Mouse (Mus musculus) natural killer cell, adult 2 months (primary cell): Measurements from ENCODE around the gene Pabpn1.
A peak's percentile ranks its signal among the peaks of the same experiment; 100 is the strongest.

ENCODE experiments used
- DNase-seq, 2 experiments: peaks; one replicate each; pipeline ENCODE4 v3.0.0; 2022; ENCODE audit warnings: low spot score in 2 of 2

Gene Pabpn1

GRCm38 (mm10) chr14:54893651-54894181 lies 1.4 kb downstream of the Pabpn1 start:
- DNase-seq, result peak; percentile 99

GRCm38 (mm10) chr14:54894296-54895151 lies 2.2 kb downstream of the Pabpn1 start:
- peak; percentile 49 to 51 for DNase-seq

- no peak for DNase-seq
Observed at GRCm38 (mm10) chr14:54897445-54897844, 5.1 kb downstream of the Pabpn1 start.

DNA sequence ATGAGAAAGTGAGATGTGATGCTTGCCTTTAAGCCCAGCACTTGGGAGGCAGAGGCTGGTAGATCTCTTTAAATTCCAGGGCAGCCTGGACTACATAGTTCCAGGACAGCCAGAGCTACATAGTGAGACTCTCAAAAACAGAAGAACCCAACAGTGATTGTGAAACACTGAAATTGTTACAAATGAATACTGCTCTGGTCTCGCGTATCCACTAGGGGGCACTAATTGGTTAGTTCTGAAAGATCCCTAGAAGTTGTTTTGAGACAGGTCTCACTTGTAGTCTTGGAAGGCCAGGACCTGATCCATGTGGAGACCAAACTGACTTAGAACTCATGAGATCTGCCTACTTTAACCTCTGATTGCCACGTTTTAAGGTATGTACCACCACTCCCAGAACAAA lies 8.1 kb downstream of the Pabpn1 start:
- peak; percentile 52 to 60 for DNase-seq

DNA sequence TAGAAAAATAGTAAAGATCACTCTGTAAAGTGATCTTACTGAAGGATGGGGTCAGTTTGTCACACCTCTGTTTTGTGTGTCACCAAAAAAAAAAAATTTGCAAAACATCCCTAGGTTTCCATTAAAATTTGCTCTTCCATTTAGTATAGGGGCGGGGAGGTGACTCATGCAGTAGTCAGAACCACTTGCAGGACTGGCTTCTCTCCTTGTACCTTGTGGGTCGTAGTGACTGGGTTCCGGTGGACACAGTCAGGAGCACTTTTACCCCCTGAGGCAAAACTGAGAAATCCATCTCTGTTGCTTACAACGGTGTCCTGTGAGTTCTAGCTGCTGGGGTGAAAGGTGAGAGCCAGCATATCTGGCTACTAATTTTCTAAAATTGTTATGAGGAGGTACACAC lies 11.3 kb downstream of the Pabpn1 start:
- no peak for DNase-seq

GRCm38 (mm10) chr14:54908682-54909081 lies 16.4 kb downstream of the Pabpn1 start:
- no peak for DNase-seq

DNA sequence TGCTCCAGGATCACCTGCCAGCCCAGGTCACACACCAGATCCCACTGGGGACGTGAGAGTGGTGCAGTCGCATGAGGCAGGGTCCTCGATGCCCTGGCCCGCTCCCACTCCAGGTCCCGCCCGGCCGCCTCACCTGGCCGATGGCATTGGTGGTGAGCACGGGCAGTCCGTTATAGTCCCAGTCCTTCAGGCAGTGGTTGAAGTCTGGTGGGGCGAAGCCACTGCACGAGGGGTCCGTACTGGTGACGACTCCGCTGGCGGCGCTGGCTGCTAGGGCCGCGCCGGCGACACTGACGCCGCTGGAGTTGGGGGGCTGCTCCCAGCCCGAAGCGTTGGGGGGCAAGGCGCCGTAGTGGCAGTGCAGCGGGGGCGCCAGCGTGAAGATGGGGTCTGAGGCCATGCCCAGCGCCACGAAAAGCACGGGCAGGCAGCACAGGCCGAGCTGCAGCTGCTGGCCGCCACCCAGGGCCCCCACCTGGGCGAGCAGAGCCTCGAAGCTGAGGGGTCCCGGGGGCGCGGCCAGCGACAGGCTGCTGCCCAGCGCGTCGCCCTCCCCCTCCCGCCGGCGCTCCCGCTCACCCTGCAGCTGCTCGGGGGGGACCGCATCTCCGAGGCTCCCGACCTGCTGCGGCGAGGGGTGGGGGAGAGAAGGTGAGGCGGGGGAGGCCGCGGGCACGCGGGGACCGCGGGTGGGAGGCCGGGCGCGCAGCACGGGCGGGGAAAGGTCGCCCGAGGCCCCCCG lies 20.0 kb downstream of the Pabpn1 start:
- no peak for DNase-seq

DNA sequence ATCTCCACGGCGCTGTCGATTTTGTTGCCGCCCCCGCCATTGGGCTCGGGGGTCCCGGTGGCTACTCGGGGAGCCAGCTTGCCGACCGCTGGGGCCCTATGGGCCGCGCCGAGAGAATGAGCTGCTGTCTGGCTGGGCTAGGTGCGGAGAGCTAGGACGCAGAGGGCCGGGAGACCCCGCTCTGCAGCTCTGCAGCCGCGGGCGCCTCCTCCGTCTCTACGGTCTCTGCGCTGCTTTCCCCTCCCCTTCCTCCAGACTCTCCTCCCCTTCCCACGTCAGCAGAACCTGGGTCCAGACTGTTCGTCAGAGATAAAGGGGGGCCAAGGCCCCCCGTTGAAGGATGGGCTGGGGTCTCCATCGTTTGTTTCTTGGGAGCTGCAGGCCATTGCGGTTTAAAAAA lies 20.6 kb downstream of the Pabpn1 start, which contains the start of gene Slc22a17:
Gene Slc22a17 (minus strand): TSS at position 247 of the 400 bp plus-strand sequence.
- DNase-seq, result peak in 1 of 2 experiments; percentile 14

DNA sequence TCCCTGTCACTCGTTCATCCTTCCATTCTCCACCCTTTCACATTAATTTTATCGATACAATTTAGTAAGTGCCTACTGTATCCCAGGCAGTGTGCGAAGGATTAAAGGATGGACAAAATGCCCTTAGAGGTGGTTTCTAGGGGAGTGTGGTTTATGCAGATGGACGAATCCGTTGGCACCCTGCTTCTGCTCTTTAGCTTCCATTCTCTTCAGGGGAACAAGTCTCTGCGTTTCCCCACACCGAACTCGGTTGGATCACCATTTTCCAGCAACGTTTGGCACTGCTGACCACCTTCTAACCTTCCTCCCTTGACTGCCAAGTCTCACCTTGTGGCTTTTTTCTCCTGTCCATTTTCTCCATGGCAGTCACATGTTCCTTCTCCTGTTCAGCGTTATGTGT lies 21.0 kb downstream of the Pabpn1 start:
- no peak for DNase-seq

DNA sequence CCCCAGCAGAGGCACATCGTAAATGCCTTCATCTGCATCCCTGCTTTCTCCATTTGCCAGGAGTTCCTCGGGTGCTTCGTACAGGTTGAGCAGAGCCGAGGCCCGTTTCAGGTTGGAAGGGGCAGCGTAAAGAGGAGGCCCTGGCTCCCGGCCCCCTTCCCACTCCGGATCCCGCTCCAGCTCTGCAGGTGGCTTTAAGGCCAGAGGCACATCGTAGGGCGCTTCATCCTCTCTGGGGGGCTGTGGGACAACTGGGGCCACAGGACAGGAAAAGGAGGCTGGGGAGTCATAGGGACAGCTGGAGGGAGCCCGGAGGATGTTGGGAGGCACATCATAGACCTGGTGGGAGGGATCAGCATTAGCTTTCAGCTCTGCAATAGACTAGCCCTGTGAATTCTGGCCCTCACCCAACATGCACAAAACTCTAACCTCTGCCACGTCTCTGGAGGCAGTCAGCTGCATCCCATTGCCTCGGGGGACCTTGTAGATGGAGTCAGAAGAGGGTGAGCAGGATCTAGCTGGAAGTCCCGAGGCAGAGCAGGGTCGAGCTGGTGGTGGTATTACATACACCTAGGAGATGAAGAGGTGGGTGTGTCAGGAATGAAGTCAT lies 27.9 kb downstream of the Pabpn1 start:
- no peak for DNase-seq

- no peak for DNase-seq
Observed at GRCm38 (mm10) chr14:54924641-54925348, 32.5 kb downstream of the Pabpn1 start.

- no peak for DNase-seq
Observed at GRCm38 (mm10) chr14:54925349-54926342, 33.3 kb downstream of the Pabpn1 start, which contains the start of gene Efs. Gene Efs, minus strand, starts transcription at chr14:54926126.

- no peak for DNase-seq
Observed at GRCm38 (mm10) chr14:54926401-54927158, 34.3 kb downstream of the Pabpn1 start.

DNA sequence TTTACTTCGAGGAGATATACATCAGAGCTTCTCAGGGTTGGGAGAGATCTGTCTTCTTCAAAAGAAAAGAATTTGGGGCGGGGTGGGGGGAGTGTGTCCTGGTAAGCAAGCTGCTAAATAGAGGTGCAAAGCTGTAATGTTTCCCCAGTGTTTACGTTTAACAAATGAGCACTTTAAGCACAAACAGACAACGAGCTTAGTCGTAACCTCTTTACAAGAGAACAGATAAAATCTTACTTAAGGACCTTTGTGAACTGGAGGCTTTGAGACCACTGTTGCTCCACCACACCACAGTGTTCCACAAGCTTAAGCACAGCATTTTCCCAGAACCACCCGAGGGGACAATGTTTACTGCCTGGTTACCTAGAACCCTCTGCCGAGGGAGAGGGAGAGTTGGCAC lies 35.0 kb downstream of the Pabpn1 start:
- DNase-seq, result no peak

DNA sequence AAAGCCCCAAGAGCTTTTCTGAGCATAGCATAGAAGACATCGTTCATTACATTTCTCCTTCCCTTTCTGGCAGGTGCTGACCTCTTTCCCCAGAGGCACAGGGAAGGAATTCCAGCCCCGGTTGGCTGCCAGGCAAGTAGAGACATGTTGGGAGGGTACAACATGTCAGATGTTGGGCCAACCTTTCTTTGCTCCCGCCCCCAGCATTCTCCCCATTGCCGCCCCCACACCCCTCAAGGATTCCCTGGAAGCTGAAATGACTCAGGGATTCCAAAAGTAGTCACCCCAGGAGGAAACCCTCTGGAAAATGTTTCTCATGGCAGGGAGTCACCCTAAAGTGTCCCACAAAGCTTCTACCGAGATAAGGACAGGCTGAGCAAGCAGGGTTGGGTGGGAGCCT lies 37.5 kb downstream of the Pabpn1 start:
- no peak for DNase-seq

GRCm38 (mm10) chr14:54930431-54930830 lies 38.1 kb downstream of the Pabpn1 start:
- no peak for DNase-seq

GRCm38 (mm10) chr14:54932645-54933150 lies 40.4 kb downstream of the Pabpn1 start, which contains the start of gene Il25:
Gene Il25, plus strand, starts transcription at chr14:54932695.
- no peak for DNase-seq

DNA sequence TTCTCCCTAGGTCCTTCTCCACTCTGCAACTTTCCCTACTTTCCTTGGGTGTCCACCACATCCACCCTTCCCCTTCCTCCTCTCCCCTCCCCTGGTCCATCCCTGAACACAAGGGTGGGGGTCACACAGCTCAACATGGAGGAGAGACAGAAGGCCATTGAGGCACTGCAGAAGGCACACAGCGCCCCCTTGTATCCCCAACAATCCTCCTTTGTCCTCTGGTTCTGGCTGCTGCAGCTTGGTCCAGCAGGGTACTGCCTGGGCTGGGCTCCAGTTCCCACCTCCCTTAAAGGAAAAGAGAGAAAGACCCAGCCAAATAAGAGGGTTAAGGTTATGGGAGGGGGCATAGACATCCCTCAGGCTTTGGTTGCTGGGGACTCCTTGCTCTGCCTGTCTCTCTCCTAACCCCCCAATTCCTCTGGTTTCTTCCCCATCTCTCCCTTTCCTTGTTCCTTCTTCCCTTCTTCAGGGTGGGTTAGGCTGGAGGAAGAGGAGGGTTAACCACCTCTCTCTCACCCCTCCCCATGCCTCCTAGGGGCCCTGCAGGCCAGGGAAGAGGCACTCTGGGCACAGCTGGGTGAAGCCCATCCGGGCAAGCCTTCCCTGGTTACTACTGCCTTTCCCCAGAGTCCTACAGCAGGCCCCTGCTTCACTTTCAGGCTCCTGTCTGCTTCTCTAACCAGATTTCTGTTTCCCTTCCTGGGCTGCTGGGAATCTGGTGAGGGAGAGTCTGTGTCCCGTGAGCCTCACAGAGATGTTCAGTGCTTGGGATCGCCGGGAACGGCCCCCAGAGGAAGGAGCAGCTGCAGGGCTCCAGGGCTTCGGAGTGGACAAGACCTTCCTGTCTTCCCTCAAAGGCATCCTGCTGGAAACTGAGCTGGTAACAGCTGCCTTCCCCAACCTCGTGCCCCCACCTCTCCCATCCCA lies 43.9 kb downstream of the Pabpn1 start, which contains the start of gene Cmtm5:
Gene Cmtm5 (plus strand): TSS at position 358 of the 927 bp plus-strand sequence.
- DNase-seq, result no peak
